Mouse (Mus musculus) thymus, adult 2 months (tissue): Measurements from ENCODE around the gene Meis3. TPM values are rescaled to one million over a fixed set of nuclear protein-coding genes. Genes with fewer than 3 reads are reported as not detected.

Source experiments
- DNase-seq: peaks from one replicate; pipeline ENCODE4 v3.0.0; 2021
- H3K27ac ChIP-seq: fragments of 200-500 bp; 2 replicates; pipeline ENCODE4 v1.5.1; 2012; ENCODE audit warnings: low read length, control low read depth; ENCODE audit not compliant: control insufficient read depth, insufficient read depth
- H3K27me3 ChIP-seq: fragments of 200-500 bp; 2 replicates; pipeline ENCODE4 v1.6.1; 2012; ENCODE audit warnings: mild to moderate bottlenecking, low read length, moderate library complexity, mixed read lengths; ENCODE audit not compliant: control insufficient read depth, insufficient read depth
- H3K36me3 ChIP-seq: fragments of 200-500 bp; 2 replicates; pipeline ENCODE4 v1.6.1; 2012; ENCODE audit warnings: mild to moderate bottlenecking, low read length, moderate library complexity; ENCODE audit not compliant: control insufficient read depth, insufficient read depth
- H3K4me1 ChIP-seq: fragments of 200-500 bp; replicated peaks from 2 replicates; pipeline ENCODE4 v1.6.1; 2012; ENCODE audit warnings: low read length; ENCODE audit not compliant: control insufficient read depth, insufficient read depth
- H3K4me3 ChIP-seq: fragments of 200-500 bp; 2 replicates; pipeline ENCODE4 v1.5.1; 2012; ENCODE audit warnings: mild to moderate bottlenecking, low read length, control low read depth, moderate library complexity; ENCODE audit not compliant: control insufficient read depth, insufficient read depth
- CTCF ChIP-seq: fragments of 200-500 bp; IDR thresholded peaks from 2 replicates; pipeline ENCODE4 v1.5.1; 2012; ENCODE audit warnings: mild to moderate bottlenecking, control low read depth, low read length, moderate library complexity, borderline replicate concordance; ENCODE audit not compliant: control insufficient read depth, poor library complexity, insufficient read depth; ENCODE audit errors: extremely low read depth
- POLR2A ChIP-seq: fragments of 200-500 bp; IDR thresholded peaks from 2 replicates; pipeline ENCODE4 v1.6.1; 2012; ENCODE audit warnings: mild to moderate bottlenecking, low read length, control low read depth, moderate library complexity; ENCODE audit not compliant: control insufficient read depth, poor library complexity, insufficient read depth; ENCODE audit errors: extremely low read depth
- WGBS: fragments of 180-500 bp; shearing (Covaris S2); methylation state at CpG from one replicate; pipeline ENCODE4 v1.1.7; 2018; 5-methylcytosine and 5-hydroxymethylcytosine counted together
- polyA plus RNA-seq: library from polyadenylated mRNA; depleted of rRNA; stranded (reverse); fragments of >200 nt; gene quantifications from 2 replicates; pipeline ENCODE4 v1.2.3, GENCODE M21; 2012; rRNA removed

Meis3 gene
- polyA plus RNA-seq, 1 experiment = 65.2 TPM

GRCm38 (mm10) chr7:16221582-16222272 lies 46.8 kb downstream of the Meis3 start, which contains the start of gene Dhx34:
Gene Dhx34, minus strand, starts transcription at chr7:16222037.
- peak; percentile 94 for DNase-seq
- TF ChIP-seq CTCF (peak; percentile 86), POLR2A (peak; percentile 85)
- H3K27me3 ChIP-seq = no peaks in the 10 kb centered on the region
- H3K4me1 ChIP-seq = peaks cover 5% of the 10 kb centered on the region
- H3K36me3 ChIP-seq = no peaks in the 10 kb centered on the region
- H3K27ac ChIP-seq = peak within 1 kb of the TSS; percentile 82
- peak within 1 kb of the TSS; percentile 79 for H3K4me3 ChIP-seq
- under 1% methylated on average over 34 of the region's 34 CpGs for WGBS

DNA sequence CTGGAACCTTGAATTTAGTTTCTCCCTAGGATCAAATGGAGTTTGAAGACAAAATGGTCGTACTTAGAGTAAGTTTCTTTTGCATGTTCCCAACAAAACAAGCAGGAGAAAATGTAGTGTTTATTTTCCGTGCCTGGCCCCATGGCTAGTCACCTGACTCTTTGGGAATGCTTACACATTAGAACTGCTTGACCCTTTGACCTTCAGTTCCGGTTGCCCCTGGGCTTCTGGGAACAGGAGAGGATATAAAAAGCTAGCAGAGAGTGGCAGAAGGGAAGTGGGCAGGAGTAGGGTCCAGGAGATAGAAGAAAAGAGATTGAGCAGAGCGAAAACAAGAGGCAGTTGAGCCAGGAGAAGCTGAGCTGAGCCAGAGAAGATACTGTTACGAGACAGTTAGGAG lies 55.0 kb downstream of the Meis3 start:
- TF ChIP-seq CTCF (no peak), POLR2A (no peak)
- 83% methylated on average over 5 of the region's 5 CpGs for WGBS
- Histone ChIP-seq H3K27ac (no peak overlapping the region), H3K4me3 (no peak overlapping the region), H3K27me3 (no peaks in the 10 kb centered on the region), H3K36me3 (no peaks in the 10 kb centered on the region), H3K4me1 (no peaks in the 10 kb centered on the region)
- no peak for DNase-seq

Other genes starting within 250 kb of the Meis3 start
- gene Nop53, start 229.0 kb upstream of the Meis3 start, polyA plus RNA-seq = 170 and 192 TPM in 2 replicates
- 15.0 and 17.4 TPM in 2 replicates for gene Ehd2, start 207.5 kb upstream of the Meis3 start, polyA plus RNA-seq
- 57.0 and 78.5 TPM in 2 replicates for gene Bicra, start 127.2 kb upstream of the Meis3 start, polyA plus RNA-seq
- gene Zfp541, start 113.3 kb upstream of the Meis3 start, polyA plus RNA-seq = 0.04 and 0.11 TPM in 2 replicates
- gene Napa, start 76.6 kb upstream of the Meis3 start, polyA plus RNA-seq = 256 TPM in 2 replicates
- 27.4 and 28.1 TPM in 2 replicates for gene Kptn, start 55.2 kb upstream of the Meis3 start, polyA plus RNA-seq
- gene Slc8a2, start 45.3 kb upstream of the Meis3 start, polyA plus RNA-seq = 1.1 and 1.2 TPM in 2 replicates
- 72.3 and 86.9 TPM in 2 replicates for gene Dhx34, start 46.9 kb downstream of the Meis3 start, polyA plus RNA-seq
- gene C5ar2, start 69.1 kb downstream of the Meis3 start, polyA plus RNA-seq = 0.26 and 0.46 TPM in 2 replicates
- gene C5ar1, start 84.5 kb downstream of the Meis3 start, polyA plus RNA-seq = 3.2 and 4.1 TPM in 2 replicates
- 44.7 and 62.2 TPM in 2 replicates for gene Inafm1, start 98.5 kb downstream of the Meis3 start, polyA plus RNA-seq
- gene Ccdc9, start 111.7 kb downstream of the Meis3 start, polyA plus RNA-seq = 39.4 and 43.0 TPM in 2 replicates
- 49.8 and 84.9 TPM in 2 replicates for gene Bbc3, start 133.3 kb downstream of the Meis3 start, polyA plus RNA-seq
- 61.0 and 66.8 TPM in 2 replicates for gene Sae1, start 212.7 kb downstream of the Meis3 start, polyA plus RNA-seq
- 81.3 and 100 TPM in 2 replicates for gene Zc3h4, start 225.8 kb downstream of the Meis3 start, polyA plus RNA-seq